Mouse (Mus musculus): ENCODE data around the gene Cuedc1. TPM values are rescaled to one million over a fixed set of nuclear protein-coding genes. Genes with fewer than 3 reads are reported as not detected.

Cuedc1 gene
- polyA plus RNA-seq, 1 experiment from 2014 or later, result 18.2 TPM

GRCm38 (mm10) chr11:88073343-88073875, 24.4 kb upstream of the Cuedc1 start:
- Histone ChIP-seq H3K4me1 (ENCODE audit: control insufficient read depth, insufficient read depth, low read length) (peaks cover 29% of the 10 kb centered on the region), H3K9me3 (ENCODE audit: control insufficient read depth, low read length) (no peaks in the 10 kb centered on the region), H3K36me3 (ENCODE audit: control insufficient read depth, insufficient read depth, low read length) (peaks cover 13% of the 10 kb centered on the region), H3K27ac (ENCODE audit: low read depth, low read length) (no peak overlapping the region), H3K27me3 (ENCODE audit: control insufficient read depth, insufficient read depth, low read length) (no peaks in the 10 kb centered on the region), H3K9ac (ENCODE audit: low read length) (no peak overlapping the region), H3K4me3 (ENCODE audit: low read depth, low read length) (no peak overlapping the region), H3K4me2 (ENCODE audit: low read depth) (no peak overlapping the region)
- WGBS, result 90% methylated on average over 14 of the region's 14 CpGs
- DNase-seq (ENCODE audit: low spot score) (no peak), ATAC-seq (ENCODE audit: insufficient read depth, low FRiP score, low TSS enrichment) (no peak)

- DNase-seq (ENCODE audit: low spot score) (no peak), ATAC-seq (ENCODE audit: insufficient read depth, low FRiP score, low TSS enrichment) (no peak)
- no peak overlapping the region for H3K4me2 ChIP-seq (ENCODE audit: low read depth)
- no peak overlapping the region for H3K9ac ChIP-seq (ENCODE audit: low read length)
- H3K27me3 ChIP-seq (ENCODE audit: control insufficient read depth, insufficient read depth, low read length), result no peaks in the 10 kb centered on the region
- WGBS, result 55% methylated on average over 1 of the region's 1 CpGs
- H3K9me3 ChIP-seq (ENCODE audit: control insufficient read depth, low read length), result no peaks in the 10 kb centered on the region
- no peak overlapping the region for H3K4me3 ChIP-seq (ENCODE audit: low read depth, low read length)
- H3K27ac ChIP-seq (ENCODE audit: low read depth, low read length), result no peak overlapping the region
- peaks cover 20% of the 10 kb centered on the region for H3K4me1 ChIP-seq (ENCODE audit: control insufficient read depth, insufficient read depth, low read length)
- peaks cover 27% of the 10 kb centered on the region for H3K36me3 ChIP-seq (ENCODE audit: control insufficient read depth, insufficient read depth, low read length)
Measured at GRCm38 (mm10) chr11:88075701-88076100, 22.2 kb upstream of the Cuedc1 start.

GRCm38 (mm10) chr11:88076394-88076793, 21.5 kb upstream of the Cuedc1 start:
- H3K36me3 ChIP-seq (ENCODE audit: control insufficient read depth, insufficient read depth, low read length), result peaks cover 29% of the 10 kb centered on the region
- no peaks in the 10 kb centered on the region for H3K27me3 ChIP-seq (ENCODE audit: control insufficient read depth, insufficient read depth, low read length)
- ATAC-seq (ENCODE audit: insufficient read depth, low FRiP score, low TSS enrichment), result no peak
- H3K9ac ChIP-seq (ENCODE audit: low read length), result no peak overlapping the region
- H3K4me2 ChIP-seq (ENCODE audit: low read depth), result no peak overlapping the region
- H3K4me1 ChIP-seq (ENCODE audit: control insufficient read depth, insufficient read depth, low read length), result peaks cover 13% of the 10 kb centered on the region
- no peak for DNase-seq (ENCODE audit: low spot score)
- H3K4me3 ChIP-seq (ENCODE audit: low read depth, low read length), result no peak overlapping the region
- 79% methylated on average over 1 of the region's 1 CpGs for WGBS
- no peaks in the 10 kb centered on the region for H3K9me3 ChIP-seq (ENCODE audit: control insufficient read depth, low read length)
- no peak overlapping the region for H3K27ac ChIP-seq (ENCODE audit: low read depth, low read length)

- H3K9me3 ChIP-seq (ENCODE audit: control insufficient read depth, low read length), result no peaks in the 10 kb centered on the region
- no peak overlapping the region for H3K4me2 ChIP-seq (ENCODE audit: low read depth)
- 81% methylated on average over 6 of the region's 6 CpGs for WGBS
- DNase-seq (ENCODE audit: low spot score), result no peak
- H3K36me3 ChIP-seq (ENCODE audit: control insufficient read depth, insufficient read depth, low read length), result peaks cover 15% of the 10 kb centered on the region
- no peak overlapping the region for H3K4me3 ChIP-seq (ENCODE audit: low read depth, low read length)
- no peaks in the 10 kb centered on the region for H3K27me3 ChIP-seq (ENCODE audit: control insufficient read depth, insufficient read depth, low read length)
- ATAC-seq (ENCODE audit: insufficient read depth, low FRiP score, low TSS enrichment), result no peak
- H3K4me1 ChIP-seq (ENCODE audit: control insufficient read depth, insufficient read depth, low read length), result peaks cover 14% of the 10 kb centered on the region
- no peak overlapping the region for H3K27ac ChIP-seq (ENCODE audit: low read depth, low read length)
- H3K9ac ChIP-seq (ENCODE audit: low read length), result no peak overlapping the region
Measured at GRCm38 (mm10) chr11:88083699-88084098, 14.2 kb upstream of the Cuedc1 start.

GRCm38 (mm10) chr11:88086737-88087627, 10.9 kb upstream of the Cuedc1 start:
- DNase-seq (ENCODE audit: low spot score), result peak; percentile 93
- H3K27me3 ChIP-seq (ENCODE audit: control insufficient read depth, insufficient read depth, low read length), result no peaks in the 10 kb centered on the region
- H3K9ac ChIP-seq (ENCODE audit: low read length), result peak overlapping the region; percentile 44; the same call in 1 of the 2 replicates
- H3K4me1 ChIP-seq (ENCODE audit: control insufficient read depth, insufficient read depth, low read length), result peaks cover 14% of the 10 kb centered on the region
- H3K27ac ChIP-seq (ENCODE audit: low read depth, low read length), result peak overlapping the region; percentile 58
- 0 out of 2 replicates have a peak, but pooled peaks cover 2% of the 10 kb centered on the region for H3K36me3 ChIP-seq (ENCODE audit: control insufficient read depth, insufficient read depth, low read length)
- peak overlapping the region; percentile 28 for H3K4me3 ChIP-seq (ENCODE audit: low read depth, low read length)
- H3K9me3 ChIP-seq (ENCODE audit: control insufficient read depth, low read length), result no peaks in the 10 kb centered on the region
- peak; percentile 94 for ATAC-seq (ENCODE audit: insufficient read depth, low FRiP score, low TSS enrichment)
- WGBS, result 8% methylated on average over 25 of the region's 25 CpGs
- peak overlapping the region; percentile 61 for H3K4me2 ChIP-seq (ENCODE audit: low read depth)

- Histone ChIP-seq H3K9me3 (ENCODE audit: control insufficient read depth, low read length) (no peaks in the 10 kb centered on the region), H3K4me2 (ENCODE audit: low read depth) (no peak overlapping the region), H3K4me1 (ENCODE audit: control insufficient read depth, insufficient read depth, low read length) (peaks cover 14% of the 10 kb centered on the region), H3K36me3 (ENCODE audit: control insufficient read depth, insufficient read depth, low read length) (no peaks in the 10 kb centered on the region), H3K27me3 (ENCODE audit: control insufficient read depth, insufficient read depth, low read length) (no peaks in the 10 kb centered on the region), H3K9ac (ENCODE audit: low read length) (no peak overlapping the region), H3K27ac (ENCODE audit: low read depth, low read length) (no peak overlapping the region), H3K4me3 (ENCODE audit: low read depth, low read length) (no peak overlapping the region)
- ATAC-seq (ENCODE audit: insufficient read depth, low FRiP score, low TSS enrichment), result no peak
- 78% methylated on average over 5 of the region's 5 CpGs for WGBS
- DNase-seq (ENCODE audit: low spot score), result no peak
Measured at GRCm38 (mm10) chr11:88089150-88089549, 8.7 kb upstream of the Cuedc1 start.

- no peak for ATAC-seq (ENCODE audit: insufficient read depth, low FRiP score, low TSS enrichment)
- H3K9me3 ChIP-seq (ENCODE audit: control insufficient read depth, low read length), result no peaks in the 10 kb centered on the region
Measured at GRCm38 (mm10) chr11:88090293-88090692, 7.6 kb upstream of the Cuedc1 start.

GRCm38 (mm10) chr11:88091949-88092348, 5.9 kb upstream of the Cuedc1 start:
- H3K4me1 ChIP-seq (ENCODE audit: control insufficient read depth, insufficient read depth, low read length), result peaks cover 5% of the 10 kb centered on the region
- no peak overlapping the region for H3K4me2 ChIP-seq (ENCODE audit: low read depth)
- 83% methylated on average over 1 of the region's 1 CpGs for WGBS
- ATAC-seq (ENCODE audit: insufficient read depth, low FRiP score, low TSS enrichment) (no peak), DNase-seq (ENCODE audit: low spot score) (no peak)
- no peak overlapping the region for H3K4me3 ChIP-seq (ENCODE audit: low read depth, low read length)
- H3K27ac ChIP-seq (ENCODE audit: low read depth, low read length), result no peak overlapping the region
- no peak overlapping the region for H3K9ac ChIP-seq (ENCODE audit: low read length)
- no peaks in the 10 kb centered on the region for H3K27me3 ChIP-seq (ENCODE audit: control insufficient read depth, insufficient read depth, low read length)
- no peaks in the 10 kb centered on the region for H3K36me3 ChIP-seq (ENCODE audit: control insufficient read depth, insufficient read depth, low read length)
- no peaks in the 10 kb centered on the region for H3K9me3 ChIP-seq (ENCODE audit: control insufficient read depth, low read length)

More at GRCm38 (mm10) chr11:88090293-88090692, 7.6 kb upstream of the Cuedc1 start:
- H3K27ac ChIP-seq (ENCODE audit: low read depth, low read length), result no peak overlapping the region
- H3K27me3 ChIP-seq (ENCODE audit: control insufficient read depth, insufficient read depth, low read length), result no peaks in the 10 kb centered on the region
- H3K9ac ChIP-seq (ENCODE audit: low read length), result no peak overlapping the region
- WGBS, result 78% methylated on average over 5 of the region's 5 CpGs
- no peak overlapping the region for H3K4me2 ChIP-seq (ENCODE audit: low read depth)
- peaks cover 14% of the 10 kb centered on the region for H3K4me1 ChIP-seq (ENCODE audit: control insufficient read depth, insufficient read depth, low read length)
- no peaks in the 10 kb centered on the region for H3K36me3 ChIP-seq (ENCODE audit: control insufficient read depth, insufficient read depth, low read length)
- H3K4me3 ChIP-seq (ENCODE audit: low read depth, low read length), result no peak overlapping the region
- no peak for DNase-seq (ENCODE audit: low spot score)

GRCm38 (mm10) chr11:88097173-88097572, 685 bp upstream of the Cuedc1 start:
- DNase-seq (ENCODE audit: low spot score), result no peak
- WGBS, result 24% methylated on average over 4 of the region's 4 CpGs
- H3K27ac ChIP-seq (ENCODE audit: low read depth, low read length), result no peak overlapping the region

More at GRCm38 (mm10) chr11:88097173-88097572, 685 bp upstream of the Cuedc1 start:
- no peak for ATAC-seq (ENCODE audit: insufficient read depth, low FRiP score, low TSS enrichment)
- Histone ChIP-seq H3K4me3 (ENCODE audit: low read depth, low read length) (no peak overlapping the region), H3K27me3 (ENCODE audit: control insufficient read depth, insufficient read depth, low read length) (no peaks in the 10 kb centered on the region), H3K36me3 (ENCODE audit: control insufficient read depth, insufficient read depth, low read length) (no peaks in the 10 kb centered on the region), H3K9me3 (ENCODE audit: control insufficient read depth, low read length) (no peaks in the 10 kb centered on the region), H3K9ac (ENCODE audit: low read length) (no peak overlapping the region), H3K4me1 (ENCODE audit: control insufficient read depth, insufficient read depth, low read length) (peaks cover 9% of the 10 kb centered on the region; the same call in 1 of the 2 replicates), H3K4me2 (ENCODE audit: low read depth) (no peak overlapping the region)
